Mouse (Mus musculus) mature B cell (primary cell): ENCODE results near the gene Slc12a3.
"Not testable (repeated sequence)": the region's sequence is repeated elsewhere in the genome, so short reads cannot be mapped to it uniquely, and the experiment has no call there.

ENCODE experiments used
- in situ Hi-C: fragments of 300-500 bp; cut with MboI; formaldehyde crosslinking; loops from 2 replicates; pipeline ENCODE4 v1.14.3; 2019

The Slc12a3 gene

DNA sequence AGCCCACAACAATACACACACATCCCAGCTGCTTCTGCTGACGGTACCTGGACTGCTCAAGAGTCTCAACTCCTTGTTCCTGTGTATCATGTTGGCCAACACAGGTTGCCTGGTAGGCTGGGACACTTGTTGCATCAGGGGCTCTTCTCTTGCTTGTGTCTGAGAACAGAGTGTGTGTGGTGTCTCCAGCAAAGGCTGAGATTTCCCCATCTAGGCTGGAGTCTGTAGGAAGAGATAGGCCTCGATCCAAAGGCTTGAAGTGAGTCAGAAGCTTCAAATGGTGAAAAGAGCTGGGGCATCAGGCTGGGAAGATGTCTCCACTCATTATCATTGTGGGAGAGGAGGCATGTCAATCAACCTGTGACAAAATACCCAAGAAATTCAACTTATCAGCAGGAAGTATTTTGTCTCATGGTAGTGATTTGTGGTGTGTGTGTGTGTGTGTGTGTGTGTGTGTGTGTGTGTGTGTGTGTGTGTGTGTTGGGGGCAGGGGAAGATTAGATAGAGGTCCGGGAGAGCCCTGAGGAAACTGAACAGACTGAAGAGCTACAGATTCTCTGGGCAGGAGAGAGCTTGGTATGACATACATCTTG, 70.5 kb downstream of the Slc12a3 start:
- in situ Hi-C loops: no loop called here

DNA sequence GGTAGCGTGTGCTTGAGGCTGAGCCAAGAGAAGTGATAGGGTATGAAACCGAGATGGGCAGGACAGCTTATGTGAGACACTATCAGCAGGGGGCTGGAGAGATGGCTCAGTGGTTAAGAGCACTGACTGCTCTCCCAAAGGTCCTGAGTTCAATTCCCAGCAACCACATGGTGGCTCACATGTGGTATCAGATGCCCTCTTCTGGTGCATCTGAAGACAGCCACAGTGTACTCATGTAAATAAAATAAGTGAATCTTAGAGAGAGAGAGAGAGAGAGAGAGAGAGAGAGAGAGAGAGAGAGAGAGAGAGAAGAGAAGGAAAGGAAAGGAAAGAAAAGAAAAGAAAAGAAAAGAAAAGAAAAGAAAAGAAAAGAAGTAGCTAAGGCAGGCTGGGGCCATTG, 71.0 kb downstream of the Slc12a3 start:
- in situ Hi-C loops: not testable (repeated sequence)

DNA sequence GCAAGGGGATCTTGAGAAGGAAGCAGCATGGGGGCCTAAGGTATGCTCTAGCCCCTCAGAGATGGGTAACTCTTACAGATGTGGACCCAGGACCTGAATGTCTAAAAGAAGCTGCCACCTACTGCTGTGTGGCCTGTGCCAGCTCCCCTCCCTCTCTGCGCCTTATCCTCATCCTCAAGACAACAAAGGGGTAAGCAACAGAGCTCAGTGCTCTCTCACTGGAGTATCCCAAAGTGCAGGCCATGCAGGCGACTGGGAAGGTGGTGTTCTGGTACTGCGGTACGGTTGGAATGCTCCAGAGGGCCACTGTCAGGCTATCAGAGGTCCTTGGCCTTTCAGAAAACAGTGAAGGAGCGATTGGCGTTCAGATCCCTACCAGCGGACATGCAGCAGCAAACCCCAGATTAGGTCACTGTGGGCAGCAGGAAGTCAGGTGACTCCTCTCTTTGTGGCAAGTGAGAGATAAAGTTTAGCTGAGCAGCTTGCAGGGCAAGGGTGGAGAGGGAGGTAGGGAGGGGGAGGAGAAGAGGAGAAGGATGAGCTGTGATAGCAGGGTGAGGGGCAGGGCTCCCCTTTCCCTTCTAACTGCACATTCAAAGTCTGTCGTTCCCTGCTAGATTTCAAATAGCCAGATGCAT, 79.6 kb downstream of the Slc12a3 start:
- in situ Hi-C loops: no loop called here

DNA sequence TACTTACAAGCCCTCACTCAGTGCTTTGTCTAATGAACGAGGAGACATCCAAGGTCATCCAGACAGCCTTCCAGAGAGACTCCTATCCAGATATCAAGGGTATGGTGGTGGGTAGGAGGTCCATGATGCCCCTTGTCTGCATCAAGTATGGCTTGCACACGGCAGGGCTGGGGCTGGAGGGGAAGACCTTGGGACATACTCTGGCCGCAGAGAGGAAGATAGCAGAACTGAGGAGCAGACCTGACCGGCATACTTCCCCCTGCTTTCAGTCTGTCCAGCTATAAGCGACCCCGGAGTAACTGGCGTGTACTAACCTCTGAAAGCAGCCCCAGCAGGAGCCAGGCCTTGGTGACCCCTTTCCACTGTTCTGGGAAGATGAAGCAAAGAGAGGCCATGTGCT, 80.5 kb downstream of the Slc12a3 start:
- in situ Hi-C loops: no loop called here

DNA sequence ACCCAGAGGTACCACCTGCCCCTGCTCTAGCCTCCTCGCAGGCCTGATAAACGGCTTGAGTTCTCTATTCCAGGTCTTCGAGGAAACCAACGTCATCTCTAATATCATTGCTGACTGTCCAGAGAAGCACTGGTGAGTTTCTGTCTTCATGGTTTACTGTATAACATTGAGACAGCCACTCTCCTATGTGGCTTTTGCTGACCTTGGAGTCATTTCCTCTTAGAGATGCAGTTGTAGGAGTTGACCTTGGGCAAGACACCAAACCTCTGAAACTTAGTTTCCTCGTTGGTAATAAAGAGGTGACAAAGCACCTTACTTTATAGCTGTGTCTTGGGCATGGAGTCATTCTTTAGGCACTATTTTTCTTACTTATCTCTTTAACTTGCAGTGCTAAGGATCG, 83.5 kb downstream of the Slc12a3 start:
- in situ Hi-C loops: no loop called here

DNA sequence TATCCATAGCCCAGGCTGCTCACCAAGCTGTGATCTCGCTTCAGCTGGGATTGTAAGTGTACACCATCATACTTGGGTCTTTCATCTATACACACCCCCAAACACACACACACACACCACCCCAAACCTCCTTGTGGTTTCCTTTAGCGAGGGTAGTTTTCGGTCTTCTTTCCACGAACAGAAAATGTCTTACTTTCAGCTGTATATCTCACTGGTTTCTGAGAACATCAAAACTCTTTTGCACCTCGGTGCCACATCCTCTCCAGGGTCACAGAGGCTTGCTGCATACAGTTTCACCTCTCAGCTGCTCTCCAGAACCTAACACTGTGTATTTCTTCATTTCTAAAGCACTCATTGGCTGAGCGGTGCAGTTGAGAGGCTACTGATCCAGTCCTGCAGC, 84.5 kb downstream of the Slc12a3 start:
- in situ Hi-C loops: no loop called here

DNA sequence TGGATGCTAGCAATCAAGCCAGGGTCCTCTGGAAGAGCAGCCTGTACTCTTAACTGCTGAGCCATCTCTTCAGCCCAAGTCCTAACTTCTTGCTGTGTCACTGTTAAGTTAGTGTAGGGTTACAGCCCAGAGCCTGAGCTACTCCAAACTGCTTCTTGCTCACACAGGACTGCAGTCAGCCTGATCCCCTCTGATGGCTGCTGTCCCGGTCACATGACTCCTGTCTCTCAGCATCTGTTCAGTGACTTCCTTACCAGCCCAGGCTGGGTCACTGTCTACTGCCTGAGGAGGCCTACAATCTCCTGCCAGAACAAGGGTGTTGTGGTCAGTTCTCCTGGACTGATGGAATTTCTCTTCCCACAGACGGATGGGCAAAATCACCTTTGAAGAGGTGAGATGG, 86.2 kb downstream of the Slc12a3 start:
- in situ Hi-C loops: no loop called here
